Mouse (Mus musculus) hematopoietic stem cell, adult 5-6 weeks (primary cell): Measurements from ENCODE around the gene Heca. TPM values are rescaled to one million over a fixed set of nuclear protein-coding genes. Genes with fewer than 3 reads are reported as not detected.
"Not testable (repeated sequence)": the region's sequence is repeated elsewhere in the genome, so short reads cannot be mapped to it uniquely, and the experiment has no call there.

Experiments
- ATAC-seq, 2 experiments: fragments of 125-278 bp in 1 of 2; replicated peaks in 1 of 2; 2 replicates each; pipeline ENCODE4 v1.8.0; 2016 to 2017; ENCODE audit warnings: inconsistent platforms in 2 of 2, mild to moderate bottlenecking in 2 of 2, moderate number of reproducible peaks in 2 of 2, low read depth in 1 of 2, moderate TSS enrichment in 1 of 2; ENCODE audit not compliant: low FRiP score in 2 of 2, poor library complexity in 2 of 2, severe bottlenecking in 2 of 2, insufficient read depth in 1 of 2, low TSS enrichment in 1 of 2
- total RNA-seq: library from RNA; stranded (forward); fragments of 172-1452, 232-1000 nt; gene quantifications from 2 replicates; pipeline ENCODE4 v1.2.3, GENCODE M21; 2017

Heca gene
- 41.3 and 47.9 TPM in 2 replicates for total RNA-seq

DNA sequence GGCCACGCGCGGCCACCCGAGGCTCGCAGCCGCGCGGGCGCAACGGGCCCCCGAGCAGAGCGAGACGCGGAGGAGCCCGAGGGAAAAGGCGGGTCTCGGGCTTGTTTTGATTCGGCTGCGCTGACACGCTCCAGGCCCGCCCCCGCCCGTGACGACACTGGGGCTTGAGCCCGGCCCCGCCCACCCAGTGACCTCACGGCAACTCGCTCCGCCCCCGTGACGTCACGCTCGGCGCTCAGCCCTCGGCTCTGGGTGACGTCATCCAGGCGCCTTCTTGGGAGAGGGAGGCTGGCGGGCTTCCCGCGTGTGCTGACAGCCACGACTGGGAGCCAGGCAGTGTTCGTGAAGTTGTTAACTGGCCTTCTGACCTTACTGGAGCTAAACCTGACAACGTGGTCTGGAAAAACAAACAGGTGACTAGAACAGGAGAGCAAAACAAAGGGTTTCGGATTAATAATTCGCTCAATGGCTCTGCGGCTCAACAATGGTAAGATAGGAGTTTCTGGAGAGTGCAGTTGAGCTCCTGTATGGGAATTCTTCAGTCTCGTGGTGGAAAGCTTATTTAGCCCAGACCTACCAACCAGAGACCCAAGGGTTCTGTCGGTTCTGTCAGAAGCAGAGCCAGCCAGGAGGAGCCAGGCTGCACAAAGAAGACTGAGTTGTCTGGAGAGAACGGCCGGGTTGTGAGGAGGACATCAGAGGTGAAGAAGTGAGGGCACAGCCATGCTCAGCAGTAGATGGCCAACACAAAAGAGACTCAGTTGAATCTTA is at the start of gene Heca:
TSS of gene Heca (minus strand) at position 108 of the 771 bp plus-strand sequence.
- peak; percentile 81 to 82 for ATAC-seq

DNA sequence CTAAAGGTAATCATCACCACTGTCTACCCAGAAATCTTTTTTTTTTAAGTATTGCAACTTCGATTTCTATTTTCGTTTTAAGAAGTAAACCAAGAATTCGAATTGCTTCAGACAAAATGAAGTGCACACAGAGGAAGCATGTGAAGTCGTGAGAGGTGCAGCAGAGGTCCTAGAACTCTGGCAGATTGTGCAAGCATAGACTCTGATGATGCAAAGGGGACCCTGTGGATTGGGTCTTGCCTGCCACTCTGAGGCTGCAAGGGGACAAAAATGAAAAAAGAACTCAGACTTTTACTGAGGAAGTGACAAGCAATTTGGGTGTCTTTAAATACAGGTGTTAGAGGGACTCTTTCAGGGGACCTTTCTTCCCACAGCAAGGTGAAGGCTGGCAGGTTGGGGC is 42.7 kb upstream of the Heca start:
- no peak for ATAC-seq

DNA sequence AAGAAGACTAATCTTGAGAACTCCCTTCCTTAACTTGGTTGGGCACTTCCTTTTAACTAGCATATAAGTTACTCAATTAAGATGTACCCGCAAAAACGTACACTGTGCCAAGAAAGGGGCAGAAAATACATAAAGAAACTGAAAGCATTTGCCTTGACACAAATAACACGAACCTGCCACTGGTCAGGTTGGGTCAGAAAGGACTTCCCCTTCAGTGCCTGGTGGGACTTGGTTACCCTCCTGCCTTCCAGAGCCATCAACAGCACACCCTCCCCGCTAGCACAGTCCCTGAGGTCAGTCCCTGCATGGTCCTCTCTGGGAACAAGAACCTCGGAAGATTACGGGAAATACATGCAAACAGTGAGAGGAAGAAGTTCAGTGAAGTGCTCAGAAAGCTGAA is 41.3 kb upstream of the Heca start:
- ATAC-seq, result peak; percentile 68 to 84

DNA sequence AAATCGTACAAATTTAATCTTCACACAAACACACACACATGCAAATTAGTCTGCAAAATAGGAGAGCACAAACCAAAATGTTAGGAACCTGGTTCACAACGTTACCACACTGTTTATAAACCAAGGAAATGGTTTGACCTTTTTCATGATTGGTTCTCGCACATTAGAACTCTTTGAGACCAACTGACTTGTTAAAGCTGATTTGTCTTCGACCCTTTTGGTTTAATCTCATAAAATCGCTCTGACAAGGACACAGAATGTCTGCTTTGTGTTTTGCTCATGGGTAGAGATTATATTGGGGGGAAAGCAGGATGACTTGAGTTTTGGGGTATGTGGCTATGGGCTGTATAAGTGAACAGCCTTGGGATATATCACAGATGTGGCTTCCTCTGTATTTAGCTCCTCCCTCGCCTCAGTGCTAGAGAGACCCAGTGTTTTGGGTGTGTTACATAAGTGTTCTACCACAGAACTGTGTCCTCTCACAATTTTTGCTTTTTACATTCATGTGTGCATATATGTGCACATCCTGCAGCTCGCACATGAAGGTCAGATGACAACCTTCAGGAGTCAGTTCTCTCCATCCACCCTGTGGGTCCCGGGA is 40.1 kb upstream of the Heca start:
- ATAC-seq, result no peak

DNA sequence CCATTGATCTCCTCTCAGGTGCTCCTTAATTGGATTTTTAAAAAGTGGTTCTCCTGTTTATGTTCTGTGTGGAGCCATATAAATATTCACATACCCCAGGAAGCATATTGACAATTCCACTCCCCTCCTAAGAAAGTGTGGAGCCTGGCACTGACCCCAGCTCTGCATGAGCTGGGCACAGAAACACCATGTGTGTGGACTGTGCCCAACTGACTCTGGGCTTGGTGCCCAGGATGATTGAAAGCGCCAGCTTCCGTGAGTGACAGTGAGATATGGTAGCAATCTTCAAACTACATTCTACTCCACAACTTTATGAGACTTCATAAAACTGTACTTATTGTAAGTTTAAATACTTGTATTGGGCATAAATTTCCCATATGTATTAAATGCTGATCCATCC is 35.4 kb upstream of the Heca start:
- no peak for ATAC-seq

DNA sequence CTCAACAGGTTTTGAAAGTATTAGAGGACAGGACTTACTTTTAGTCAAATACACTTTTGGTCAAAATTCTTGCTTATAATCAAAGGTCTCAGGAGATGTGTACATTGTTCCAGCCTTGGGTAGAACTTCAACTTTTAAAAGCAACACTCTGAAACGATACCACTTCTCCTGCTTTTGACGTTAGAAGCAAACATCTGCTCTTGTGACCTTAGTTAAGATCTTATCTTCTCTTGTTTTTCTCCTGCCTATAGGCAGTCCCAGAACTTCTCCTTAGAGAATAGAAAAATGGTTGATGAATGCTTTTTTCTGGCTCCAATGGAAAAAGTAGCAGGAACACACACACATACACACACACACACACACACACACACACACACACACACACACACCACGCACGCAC is 18.2 kb upstream of the Heca start:
- no peak for ATAC-seq

DNA sequence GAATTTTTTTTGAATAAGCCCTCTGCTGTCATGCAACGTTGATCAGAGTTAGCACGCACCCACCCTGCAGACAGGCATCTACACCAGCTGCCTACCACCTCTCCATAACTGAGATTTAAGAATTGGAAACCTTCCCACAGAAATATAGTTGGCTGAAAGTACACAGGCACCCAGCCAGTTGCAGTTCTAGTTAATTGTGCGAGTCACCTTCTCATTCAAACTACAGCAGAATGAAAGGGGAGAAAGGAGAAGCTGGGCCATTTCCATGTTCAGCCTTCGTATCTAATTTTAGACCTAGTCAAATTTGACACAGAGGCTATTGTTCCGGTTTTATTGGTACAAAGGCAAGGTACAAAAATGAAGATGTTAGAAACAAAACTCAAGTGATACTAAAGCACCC is 2.9 kb upstream of the Heca start:
- ATAC-seq, result peak in 1 of 2 experiments; percentile 39; a peak in 2 of 4 replicates

DNA sequence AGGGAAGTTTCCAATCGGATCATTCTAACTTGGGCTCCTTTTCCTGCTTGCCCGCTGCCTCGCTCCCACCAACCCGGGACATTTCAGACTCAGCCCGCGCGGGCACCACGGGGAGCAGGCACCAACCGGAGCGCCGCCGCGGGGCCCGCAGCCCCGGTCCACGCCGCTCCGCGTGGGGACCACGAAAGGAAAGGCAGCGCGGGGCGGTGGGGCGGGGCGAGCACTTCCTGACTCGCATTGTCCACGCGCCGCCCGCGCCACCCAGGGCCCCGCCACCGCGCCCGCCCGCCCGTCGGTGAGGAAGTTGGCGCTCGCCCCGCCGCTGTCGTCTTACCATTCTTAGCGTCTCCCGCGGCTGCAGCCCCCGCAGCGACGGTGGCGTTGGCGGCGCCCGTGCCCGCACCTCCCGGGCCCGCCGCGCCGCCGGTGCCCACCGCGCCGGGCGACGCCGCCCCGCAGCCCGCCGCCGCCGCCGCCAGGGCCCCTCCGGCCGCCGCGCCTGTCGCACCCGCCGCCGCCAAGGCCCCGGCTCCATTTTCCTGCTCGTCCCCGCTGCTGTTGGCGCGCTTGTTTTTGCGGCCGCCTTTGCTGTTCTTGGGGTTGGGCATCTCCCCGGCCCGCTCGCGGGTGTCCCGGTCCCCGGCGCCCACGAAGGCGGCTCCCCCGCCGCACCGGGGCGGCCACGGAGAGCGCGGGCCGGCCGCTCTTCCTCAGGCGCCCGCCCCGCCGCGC is 526 bp downstream of the Heca start:
- peak; percentile 28 to 41; a peak in 2 of 4 replicates for ATAC-seq

DNA sequence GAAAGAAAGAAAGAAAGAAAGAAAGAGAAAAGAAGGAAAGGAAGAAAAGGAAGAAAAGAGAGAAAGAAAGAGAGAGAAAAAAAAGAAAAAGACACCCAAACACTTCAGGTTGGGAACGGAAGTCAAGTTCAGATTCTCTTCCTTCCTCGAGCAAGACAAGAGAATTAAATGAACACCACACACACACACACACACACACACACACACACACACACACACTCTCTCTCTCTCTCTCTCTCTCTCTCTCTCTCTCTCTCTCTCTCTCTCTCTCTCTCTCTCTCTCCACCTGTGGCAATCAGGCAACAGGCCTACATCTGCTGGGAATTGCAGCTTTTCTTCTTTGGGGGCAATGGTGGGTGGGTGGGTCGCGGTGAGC is 1.1 kb downstream of the Heca start:
- ATAC-seq, result not testable (repeated sequence)

DNA sequence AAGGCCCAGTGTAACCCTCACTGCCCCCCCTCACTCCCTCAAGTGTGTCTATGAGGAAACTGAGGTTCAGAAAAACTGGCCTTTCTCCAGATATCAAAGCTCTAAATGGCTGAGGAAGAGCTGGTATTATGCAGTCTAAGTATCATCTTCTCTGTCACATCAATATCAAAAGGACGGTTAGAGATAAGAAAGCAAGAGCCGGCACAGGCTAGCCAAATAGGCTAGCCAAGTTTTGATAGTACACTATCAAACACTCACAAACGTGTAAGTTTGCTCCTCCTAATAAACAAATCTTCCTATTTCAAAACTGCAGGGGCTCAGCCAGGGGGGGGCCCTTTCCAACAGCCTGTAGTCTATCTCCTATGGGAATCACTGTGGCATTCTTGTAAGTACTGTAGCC is 1.8 kb downstream of the Heca start:
- ATAC-seq, result no peak

DNA sequence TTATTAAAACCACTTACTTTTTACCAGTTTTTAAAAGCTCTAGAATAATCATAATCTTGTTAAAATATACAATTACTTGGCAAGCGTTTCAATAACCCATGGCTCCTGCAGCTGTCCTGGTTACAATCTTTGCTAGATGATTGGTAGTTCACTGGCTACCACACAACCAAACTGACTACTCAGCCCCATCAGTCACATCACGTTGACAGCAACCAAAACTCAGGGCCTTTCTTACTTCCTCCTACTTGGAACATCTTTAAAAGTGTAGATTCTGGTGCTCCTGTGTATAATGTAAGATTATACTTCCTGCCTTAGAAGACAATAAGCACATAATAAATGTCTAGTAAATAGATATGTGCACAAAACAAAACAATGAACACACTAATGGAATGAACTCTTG is 14.2 kb downstream of the Heca start:
- ATAC-seq, result no peak

DNA sequence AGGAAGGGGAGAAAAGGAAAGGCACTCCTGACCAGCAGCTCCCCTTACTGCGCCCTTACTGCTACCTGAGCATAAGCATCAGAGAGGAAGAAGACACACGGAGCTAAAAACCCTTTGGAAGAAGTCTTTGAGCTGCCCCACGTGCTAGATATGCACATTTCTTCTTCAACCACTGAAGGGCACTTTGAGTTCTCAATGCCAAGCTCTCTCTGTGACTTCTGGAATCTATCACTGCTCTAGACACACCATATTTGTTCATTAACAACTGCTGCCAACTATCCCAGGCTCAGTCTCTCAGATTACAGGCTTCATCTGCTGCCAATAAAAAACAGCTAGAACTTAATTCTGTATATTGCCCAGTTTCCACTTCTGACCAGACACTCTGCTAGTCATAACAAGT is 15.7 kb downstream of the Heca start:
- no peak for ATAC-seq

DNA sequence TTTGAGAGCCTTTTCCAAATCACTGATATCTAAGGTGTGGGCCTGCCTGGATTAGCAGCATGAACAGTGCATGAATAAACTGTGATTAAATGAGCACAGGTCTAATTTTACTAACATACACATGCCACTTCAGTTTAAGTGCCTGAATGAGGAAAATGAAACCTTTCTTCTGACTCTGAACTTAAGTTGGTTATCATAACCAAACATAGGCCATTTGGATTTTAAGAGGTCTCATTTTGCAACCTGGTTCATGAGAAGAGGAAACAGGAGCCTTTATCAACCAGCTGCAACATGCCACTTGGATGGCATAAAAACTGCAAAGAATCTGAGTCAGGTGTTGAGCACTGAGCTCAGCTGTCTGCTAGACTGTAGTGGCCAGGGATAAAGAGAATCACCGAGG is 16.7 kb downstream of the Heca start:
- no peak; a peak in 1 of 4 replicates for ATAC-seq

DNA sequence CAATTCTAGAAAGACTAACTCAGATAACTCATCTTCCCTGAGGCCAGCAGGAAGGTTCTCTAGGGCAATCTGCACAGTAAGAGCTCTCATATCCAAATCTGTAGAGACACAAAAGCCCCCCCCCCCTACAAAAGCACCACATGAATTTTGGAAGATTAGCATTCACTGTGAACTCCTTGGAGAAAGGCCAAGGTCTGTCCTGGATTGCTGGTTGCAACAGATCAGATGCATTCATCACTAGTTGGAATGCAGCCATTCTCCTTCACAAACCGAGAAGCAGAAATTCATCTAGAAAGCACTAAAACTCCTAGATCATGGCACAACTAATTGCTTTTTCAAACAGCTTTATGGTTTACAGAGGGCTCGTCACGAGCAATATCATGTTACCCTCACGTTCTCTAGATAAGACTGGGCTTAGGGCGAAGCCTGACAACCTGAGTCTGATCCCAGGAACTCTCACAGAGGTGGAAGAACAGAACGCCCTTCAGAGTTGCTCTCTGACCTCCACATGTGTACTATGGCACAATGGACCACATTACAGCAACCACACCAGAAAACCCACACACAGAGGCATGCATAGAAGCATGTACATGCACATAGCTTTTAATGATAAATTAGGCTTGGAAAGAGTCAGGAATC is 17.3 kb downstream of the Heca start:
- ATAC-seq, result no peak

DNA sequence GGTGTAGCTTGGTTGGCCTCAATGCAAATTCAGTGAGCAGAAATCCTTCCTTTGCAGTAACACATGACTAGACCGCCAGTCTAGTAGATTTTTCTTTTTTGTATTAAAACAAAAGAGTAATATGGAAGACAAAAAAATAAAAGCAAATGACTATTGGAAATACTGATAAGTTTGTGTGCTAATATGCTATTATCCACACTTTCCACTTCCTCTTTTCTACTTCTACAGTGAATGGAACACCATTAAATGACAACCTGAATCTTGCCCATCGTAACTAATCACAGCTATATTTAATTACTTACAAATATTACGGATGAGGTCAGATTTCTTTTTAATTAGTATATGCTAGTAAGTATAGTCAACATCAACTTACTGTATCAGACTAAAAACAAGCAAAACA is 22.7 kb downstream of the Heca start:
- no peak for ATAC-seq

DNA sequence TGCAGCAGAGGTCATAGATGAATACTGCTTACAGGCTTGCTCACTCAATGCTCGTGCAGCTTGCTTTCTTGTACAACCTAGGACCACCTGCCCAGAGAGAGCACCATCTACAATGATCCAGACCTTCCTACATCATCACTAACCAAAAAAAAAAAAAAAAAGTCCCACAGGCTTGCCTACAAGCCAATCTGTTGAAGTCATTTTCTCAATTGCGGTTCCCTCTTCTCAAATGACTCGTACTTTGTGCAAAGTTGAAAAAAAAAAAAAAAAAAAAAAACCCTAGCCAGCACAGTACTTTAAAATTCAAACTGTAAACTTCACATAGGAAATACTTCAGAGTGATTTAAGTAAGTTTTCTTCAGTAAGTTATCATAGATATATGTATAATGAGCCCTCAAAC is 23.7 kb downstream of the Heca start:
- ATAC-seq, result no peak

DNA sequence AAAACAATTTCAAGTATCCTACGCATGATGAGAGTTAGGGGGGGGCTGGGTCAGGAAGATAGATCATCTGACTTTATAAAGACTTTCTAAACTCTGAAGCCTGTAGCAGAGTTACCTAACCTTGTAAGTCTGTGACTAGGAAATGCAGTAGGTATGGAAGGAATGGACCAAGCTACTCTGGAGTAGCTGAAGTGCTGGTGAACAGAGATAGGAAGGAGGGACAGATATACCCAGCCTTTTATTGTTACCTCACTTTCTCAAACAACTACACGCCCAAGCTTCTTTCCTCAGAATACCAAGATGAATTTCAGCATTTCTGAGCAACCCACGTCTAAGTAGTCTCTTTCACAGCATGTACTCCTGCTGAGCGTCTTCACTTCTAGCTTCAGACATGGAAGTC is 26.5 kb downstream of the Heca start:
- no peak for ATAC-seq

DNA sequence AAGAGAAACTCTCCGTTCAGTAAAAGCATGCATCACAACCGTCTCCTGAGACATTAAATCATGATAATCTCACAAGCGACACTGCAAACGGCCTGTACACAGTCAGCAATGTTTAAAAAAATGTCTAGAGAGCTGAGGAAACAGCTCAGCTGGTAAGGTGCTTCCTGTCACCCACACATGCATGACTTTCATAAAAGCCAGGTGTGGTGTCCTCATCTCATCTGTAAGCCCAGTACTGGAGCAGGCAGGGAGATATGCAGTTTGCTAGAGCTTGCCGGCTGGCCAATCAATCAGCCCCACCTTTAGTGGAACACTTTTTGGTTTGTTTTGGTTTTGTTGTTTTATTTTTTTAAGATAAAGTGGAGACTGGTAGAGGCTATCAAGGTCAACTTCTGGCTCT is 27.9 kb downstream of the Heca start:
- ATAC-seq, result peak; percentile 69 to 73; a peak in 3 of 4 replicates
